Mouse (Mus musculus): ENCODE results near the gene Kptn.

GRCm38 (mm10) chr7:16174597-16175541, 55.2 kb downstream of the Kptn start, which contains the start of gene Meis3:
- TF ChIP-seq CTCF (IDR thresholded peaks at IDR 0.05) (peak; percentile 65), EP300 (IDR thresholded peaks at IDR 0.05) (no peak)

Measured in lung, postnatal 0 days (tissue).